Mouse (Mus musculus): ENCODE measurements around the gene Zfp174. TPM values are rescaled to one million over a fixed set of nuclear protein-coding genes. Genes with fewer than 3 reads are reported as not detected.

Zfp174 gene
- polyA plus RNA-seq, 1 experiment = 1.3 TPM

DNA sequence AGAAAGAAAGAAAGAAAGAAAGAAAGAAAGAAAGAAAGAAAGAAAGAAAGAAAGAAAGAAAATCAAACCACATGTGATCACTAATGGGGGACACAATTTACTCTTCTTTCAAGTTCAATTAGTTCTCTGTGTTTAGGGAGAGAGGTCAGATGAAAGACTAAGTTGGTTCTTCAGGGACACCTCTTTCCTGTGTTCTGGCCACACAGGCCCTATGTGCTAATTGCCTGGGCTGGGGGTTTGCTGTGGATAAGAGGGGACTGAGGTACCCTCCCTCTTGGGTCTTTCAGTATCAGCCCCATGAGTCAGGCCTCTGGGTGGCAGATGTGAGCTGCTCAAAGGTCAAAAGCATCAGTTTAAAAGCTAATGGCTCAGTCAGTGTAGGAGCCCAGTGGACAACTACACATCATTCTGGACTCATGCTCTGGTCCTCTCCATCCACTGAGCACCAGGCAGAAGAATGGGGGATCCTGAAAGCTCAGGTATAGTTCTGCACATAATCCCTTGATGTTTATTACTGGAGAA, 16.4 kb upstream of the Zfp174 start, which contains the start of gene Olfr15:
Gene Olfr15, plus strand, starts transcription at position 291 of the 522 bp plus-strand sequence.
- Histone ChIP-seq H3K36me3 (ENCODE audit: control insufficient read depth, insufficient read depth, low read length) (no peaks in the 10 kb centered on the region), H3K4me1 (replicated peaks; ENCODE audit: control insufficient read depth, insufficient read depth, low read length) (no peaks in the 10 kb centered on the region), H3K27me3 (ENCODE audit: control insufficient read depth, insufficient read depth, low read length) (no peaks in the 10 kb centered on the region), H3K4me3 (ENCODE audit: control insufficient read depth, insufficient read depth, low read length) (no peak within 1 kb of the TSS), H3K27ac (ENCODE audit: control insufficient read depth, insufficient read depth, low read length) (no peak within 1 kb of the TSS)
- DNase-seq = no peak
- TF ChIP-seq POLR2A (IDR thresholded peaks at IDR 0.05; ENCODE audit: control insufficient read depth, extremely low read depth, insufficient read depth, low read length, poor library complexity) = no peak
- TF ChIP-seq CTCF (IDR thresholded peaks at IDR 0.05; ENCODE audit: borderline replicate concordance, control insufficient read depth, extremely low read depth, insufficient read depth, low read length, poor library complexity) = no peak

DNA sequence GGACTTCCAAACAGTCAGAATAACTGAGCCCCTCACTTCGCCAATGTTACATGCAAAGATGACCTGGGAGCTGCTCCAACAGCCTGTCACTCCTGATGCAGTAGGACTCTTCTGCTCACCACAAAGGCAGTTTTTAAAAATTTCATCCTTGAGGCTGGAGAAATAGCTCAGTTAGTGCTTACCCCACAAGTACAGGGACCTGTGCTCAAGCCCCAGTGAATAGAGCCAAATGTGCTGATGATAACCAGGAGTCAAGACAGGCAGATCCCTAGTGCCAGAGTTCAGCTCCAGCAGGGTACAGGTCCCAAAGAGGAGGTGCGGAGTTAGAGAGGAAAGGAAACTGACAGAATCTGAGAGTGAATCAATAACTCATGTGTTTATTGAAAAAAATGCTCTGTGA, 11.6 kb upstream of the Zfp174 start:
- Histone ChIP-seq H3K36me3 (ENCODE audit: control insufficient read depth, insufficient read depth, low read length) (no peaks in the 10 kb centered on the region), H3K4me1 (replicated peaks; ENCODE audit: control insufficient read depth, insufficient read depth, low read length) (no peaks in the 10 kb centered on the region), H3K27ac (ENCODE audit: control insufficient read depth, insufficient read depth, low read length) (no peak overlapping the region), H3K4me3 (ENCODE audit: control insufficient read depth, insufficient read depth, low read length) (no peak overlapping the region), H3K27me3 (ENCODE audit: control insufficient read depth, insufficient read depth, low read length) (no peaks in the 10 kb centered on the region; the same call in 1 of the 2 replicates)
- DNase-seq = no peak
- WGBS = 91% methylated on average over 2 of the region's 2 CpGs
- TF ChIP-seq CTCF (IDR thresholded peaks at IDR 0.05; ENCODE audit: borderline replicate concordance, control insufficient read depth, extremely low read depth, insufficient read depth, low read length, poor library complexity) = no peak

DNA sequence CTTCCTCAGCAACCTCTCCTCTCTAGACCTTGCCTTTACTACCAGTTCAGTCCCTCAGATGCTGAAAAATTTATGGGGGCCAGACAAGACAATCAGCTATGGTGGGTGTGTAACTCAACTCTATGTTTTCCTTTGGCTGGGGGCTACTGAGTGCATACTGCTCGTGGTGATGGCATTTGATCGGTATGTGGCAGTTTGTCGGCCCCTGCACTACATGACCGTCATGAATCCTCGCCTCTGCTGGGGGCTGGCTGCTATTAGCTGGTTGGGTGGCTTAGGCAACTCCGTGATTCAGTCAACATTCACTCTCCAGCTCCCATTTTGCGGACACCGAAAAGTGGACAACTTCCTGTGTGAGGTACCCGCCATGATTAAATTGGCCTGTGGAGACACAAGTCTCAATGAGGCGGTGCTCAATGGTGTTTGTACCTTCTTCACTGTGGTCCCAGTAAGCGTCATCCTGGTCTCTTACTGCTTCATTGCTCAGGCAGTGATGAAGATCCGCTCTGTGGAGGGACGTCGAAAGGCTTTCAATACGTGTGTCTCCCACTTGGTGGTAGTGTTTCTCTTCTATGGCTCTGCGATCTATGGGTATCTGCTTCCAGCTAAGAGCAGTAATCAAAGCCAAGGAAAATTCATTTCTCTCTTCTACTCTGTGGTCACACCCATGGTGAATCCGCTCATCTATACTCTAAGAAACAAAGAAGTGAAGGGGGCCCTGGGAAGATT, 7.7 kb upstream of the Zfp174 start:
- Histone ChIP-seq H3K36me3 (ENCODE audit: control insufficient read depth, insufficient read depth, low read length) (no peaks in the 10 kb centered on the region), H3K4me3 (ENCODE audit: control insufficient read depth, insufficient read depth, low read length) (no peak overlapping the region), H3K27me3 (ENCODE audit: control insufficient read depth, insufficient read depth, low read length) (no peaks in the 10 kb centered on the region; the same call in 1 of the 2 replicates), H3K27ac (ENCODE audit: control insufficient read depth, insufficient read depth, low read length) (no peak overlapping the region), H3K4me1 (replicated peaks; ENCODE audit: control insufficient read depth, insufficient read depth, low read length) (no peaks in the 10 kb centered on the region)
- 67% methylated on average over 17 of the region's 17 CpGs for WGBS
- TF ChIP-seq POLR2A (IDR thresholded peaks at IDR 0.05; ENCODE audit: control insufficient read depth, extremely low read depth, insufficient read depth, low read length, poor library complexity) = no peak
- no peak for TF ChIP-seq CTCF (IDR thresholded peaks at IDR 0.05; ENCODE audit: borderline replicate concordance, control insufficient read depth, extremely low read depth, insufficient read depth, low read length, poor library complexity)
- peak; percentile 29 for DNase-seq

DNA sequence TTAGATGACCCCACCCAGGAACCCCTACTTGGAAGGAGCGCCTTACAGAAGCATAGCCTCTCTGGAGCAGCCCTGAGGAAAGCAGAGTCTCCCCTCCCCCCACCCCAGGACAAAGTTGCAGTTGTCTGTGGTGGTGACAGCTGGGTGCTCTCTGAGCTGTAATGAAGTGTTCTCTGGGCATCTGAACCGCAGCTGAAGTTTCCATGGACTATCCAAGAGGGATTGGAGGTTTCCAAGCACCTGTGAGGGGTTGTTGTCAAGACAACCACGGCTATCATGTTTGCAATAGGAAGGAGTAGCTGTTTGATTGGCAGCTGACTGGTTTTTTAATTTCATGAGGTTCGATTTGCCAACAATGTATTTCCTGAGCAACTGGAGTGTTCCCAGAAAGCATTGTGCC, 4.1 kb upstream of the Zfp174 start:
- no peaks in the 10 kb centered on the region for H3K36me3 ChIP-seq (ENCODE audit: control insufficient read depth, insufficient read depth, low read length)
- WGBS = 60% methylated on average over 4 of the region's 4 CpGs
- H3K27me3 ChIP-seq (ENCODE audit: control insufficient read depth, insufficient read depth, low read length) = no peaks in the 10 kb centered on the region; the same call in 1 of the 2 replicates
- DNase-seq = no peak
- H3K4me1 ChIP-seq (replicated peaks; ENCODE audit: control insufficient read depth, insufficient read depth, low read length) = peaks cover 6% of the 10 kb centered on the region; the same call in 1 of the 2 replicates
- no peak overlapping the region for H3K27ac ChIP-seq (ENCODE audit: control insufficient read depth, insufficient read depth, low read length)
- no peak overlapping the region for H3K4me3 ChIP-seq (ENCODE audit: control insufficient read depth, insufficient read depth, low read length)
- TF ChIP-seq POLR2A (IDR thresholded peaks at IDR 0.05; ENCODE audit: control insufficient read depth, extremely low read depth, insufficient read depth, low read length, poor library complexity) = no peak

DNA sequence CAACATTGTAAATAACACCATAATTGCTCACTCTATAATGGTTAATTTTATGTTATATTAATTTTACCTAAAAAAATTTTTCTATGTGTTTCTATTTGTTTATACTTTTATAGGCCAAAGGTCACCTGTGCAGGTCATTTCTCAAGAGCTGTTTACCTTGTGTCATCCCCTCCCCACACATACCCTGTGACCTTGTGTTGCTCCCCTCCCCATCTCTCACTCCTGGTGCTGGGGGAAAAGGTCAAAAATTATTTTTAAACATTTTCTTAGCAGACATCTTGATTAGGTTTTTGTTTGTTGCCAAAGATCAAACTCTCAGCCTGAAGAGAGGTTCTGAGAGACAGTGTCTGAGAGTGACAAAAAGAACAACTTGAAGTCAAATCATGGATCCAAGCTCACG, 3.3 kb upstream of the Zfp174 start:
- WGBS = 74% methylated on average over 1 of the region's 1 CpGs
- H3K27ac ChIP-seq (ENCODE audit: control insufficient read depth, insufficient read depth, low read length) = no peak overlapping the region
- peaks cover 6% of the 10 kb centered on the region; the same call in 1 of the 2 replicates for H3K4me1 ChIP-seq (replicated peaks; ENCODE audit: control insufficient read depth, insufficient read depth, low read length)
- DNase-seq = no peak
- H3K4me3 ChIP-seq (ENCODE audit: control insufficient read depth, insufficient read depth, low read length) = no peak overlapping the region
- H3K27me3 ChIP-seq (ENCODE audit: control insufficient read depth, insufficient read depth, low read length) = no peaks in the 10 kb centered on the region
- no peaks in the 10 kb centered on the region for H3K36me3 ChIP-seq (ENCODE audit: control insufficient read depth, insufficient read depth, low read length)
- TF ChIP-seq POLR2A (IDR thresholded peaks at IDR 0.05; ENCODE audit: control insufficient read depth, extremely low read depth, insufficient read depth, low read length, poor library complexity) (no peak), CTCF (IDR thresholded peaks at IDR 0.05; ENCODE audit: borderline replicate concordance, control insufficient read depth, extremely low read depth, insufficient read depth, low read length, poor library complexity) (no peak)

DNA sequence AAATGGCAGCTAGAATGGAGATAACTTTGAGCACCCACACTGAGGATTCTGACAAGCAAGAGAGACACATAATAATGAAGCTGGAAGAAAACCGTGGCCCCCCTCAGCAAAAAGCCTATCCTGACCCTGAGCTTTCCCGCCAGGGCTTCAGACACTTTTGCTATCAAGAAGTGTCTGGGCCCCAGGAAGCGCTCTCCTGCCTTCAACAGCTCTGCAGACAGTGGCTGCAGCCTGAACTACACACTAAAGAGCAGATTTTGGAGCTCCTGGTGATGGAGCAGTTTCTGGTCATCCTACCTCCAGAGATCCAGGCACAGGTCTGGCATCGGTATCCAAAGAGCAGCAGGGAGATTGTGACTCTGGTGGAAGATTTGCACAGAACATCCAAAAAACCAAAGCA, 803 bp downstream of the Zfp174 start:
- H3K27ac ChIP-seq (ENCODE audit: control insufficient read depth, insufficient read depth, low read length) = no peak overlapping the region
- no peaks in the 10 kb centered on the region for H3K27me3 ChIP-seq (ENCODE audit: control insufficient read depth, insufficient read depth, low read length)
- H3K4me1 ChIP-seq (replicated peaks; ENCODE audit: control insufficient read depth, insufficient read depth, low read length) = peaks cover 6% of the 10 kb centered on the region; the same call in 1 of the 2 replicates
- WGBS = 92% methylated on average over 4 of the region's 4 CpGs
- H3K36me3 ChIP-seq (ENCODE audit: control insufficient read depth, insufficient read depth, low read length) = no peaks in the 10 kb centered on the region
- H3K4me3 ChIP-seq (ENCODE audit: control insufficient read depth, insufficient read depth, low read length) = no peak overlapping the region
- no peak for DNase-seq
- TF ChIP-seq CTCF (IDR thresholded peaks at IDR 0.05; ENCODE audit: borderline replicate concordance, control insufficient read depth, extremely low read depth, insufficient read depth, low read length, poor library complexity) (no peak), POLR2A (IDR thresholded peaks at IDR 0.05; ENCODE audit: control insufficient read depth, extremely low read depth, insufficient read depth, low read length, poor library complexity) (no peak)
